Mouse (Mus musculus) ovary, postnatal 14 days (tissue): ENCODE measurements around the gene Plcd3.
A peak's percentile ranks its signal among the peaks of the same experiment; 100 is the strongest.

ENCODE experiments used
- DNase-seq: peaks from one replicate; pipeline ENCODE4 v3.0.0; 2022; ENCODE audit warnings: low spot score

The Plcd3 gene

GRCm38 (mm10) chr11:103117591-103118009 is 16.1 kb upstream of the Plcd3 start:
- DNase-seq, result no peak

GRCm38 (mm10) chr11:103116959-103117590 is 15.6 kb upstream of the Plcd3 start:
- peak; percentile 65 for DNase-seq

- DNase-seq, result peak; percentile 100
Observed at GRCm38 (mm10) chr11:103116008-103116818, 14.8 kb upstream of the Plcd3 start, which contains the start of gene Hexim1. TSS of gene Hexim1 (plus strand) at chr11:103116231.

GRCm38 (mm10) chr11:103115163-103116007 is 13.9 kb upstream of the Plcd3 start:
- peak; percentile 62 for DNase-seq

- no peak for DNase-seq
Observed at GRCm38 (mm10) chr11:103114270-103114943, 12.9 kb upstream of the Plcd3 start.

GRCm38 (mm10) chr11:103113771-103114170 is 12.3 kb upstream of the Plcd3 start:
- DNase-seq, result no peak

GRCm38 (mm10) chr11:103113005-103113404 is 11.5 kb upstream of the Plcd3 start:
- DNase-seq, result no peak

- no peak for DNase-seq
Observed at GRCm38 (mm10) chr11:103112552-103112912, 11.1 kb upstream of the Plcd3 start.

- peak; percentile 75 for DNase-seq
Observed at GRCm38 (mm10) chr11:103111881-103112551, 10.6 kb upstream of the Plcd3 start.

- DNase-seq, result no peak
Observed at GRCm38 (mm10) chr11:103111301-103111700, 9.8 kb upstream of the Plcd3 start.

GRCm38 (mm10) chr11:103106386-103106785 is 4.9 kb upstream of the Plcd3 start:
- DNase-seq, result no peak

- DNase-seq, result no peak
Observed at GRCm38 (mm10) chr11:103105810-103106209, 4.4 kb upstream of the Plcd3 start.

- DNase-seq, result no peak
Observed at GRCm38 (mm10) chr11:103105180-103105725, 3.8 kb upstream of the Plcd3 start.

GRCm38 (mm10) chr11:103104469-103104868 is 3.0 kb upstream of the Plcd3 start:
- no peak for DNase-seq

GRCm38 (mm10) chr11:103103621-103104020 is 2.2 kb upstream of the Plcd3 start:
- no peak for DNase-seq

- DNase-seq, result peak; percentile 99
Observed at GRCm38 (mm10) chr11:103102725-103103349, 1.4 kb upstream of the Plcd3 start.

- DNase-seq, result peak; percentile 62
Observed at GRCm38 (mm10) chr11:103101866-103102501, 526 bp upstream of the Plcd3 start.

GRCm38 (mm10) chr11:103100361-103100760 is 1.1 kb downstream of the Plcd3 start:
- no peak for DNase-seq

- no peak for DNase-seq
Observed at GRCm38 (mm10) chr11:103099352-103099940, 2.0 kb downstream of the Plcd3 start.
